Mouse (Mus musculus): ENCODE results near the gene Rbm3. TPM values are rescaled to one million over a fixed set of nuclear protein-coding genes. Genes with fewer than 3 reads are reported as not detected.

Gene Rbm3
- 112 TPM for polyA plus RNA-seq (2014; fragmentation: Illumina TruSeq; extraction: RNeasy Lipid Tissue Mini Kit (QIAGEN cat#74804); ENCODE audit: low read depth, low replicate concordance)

DNA sequence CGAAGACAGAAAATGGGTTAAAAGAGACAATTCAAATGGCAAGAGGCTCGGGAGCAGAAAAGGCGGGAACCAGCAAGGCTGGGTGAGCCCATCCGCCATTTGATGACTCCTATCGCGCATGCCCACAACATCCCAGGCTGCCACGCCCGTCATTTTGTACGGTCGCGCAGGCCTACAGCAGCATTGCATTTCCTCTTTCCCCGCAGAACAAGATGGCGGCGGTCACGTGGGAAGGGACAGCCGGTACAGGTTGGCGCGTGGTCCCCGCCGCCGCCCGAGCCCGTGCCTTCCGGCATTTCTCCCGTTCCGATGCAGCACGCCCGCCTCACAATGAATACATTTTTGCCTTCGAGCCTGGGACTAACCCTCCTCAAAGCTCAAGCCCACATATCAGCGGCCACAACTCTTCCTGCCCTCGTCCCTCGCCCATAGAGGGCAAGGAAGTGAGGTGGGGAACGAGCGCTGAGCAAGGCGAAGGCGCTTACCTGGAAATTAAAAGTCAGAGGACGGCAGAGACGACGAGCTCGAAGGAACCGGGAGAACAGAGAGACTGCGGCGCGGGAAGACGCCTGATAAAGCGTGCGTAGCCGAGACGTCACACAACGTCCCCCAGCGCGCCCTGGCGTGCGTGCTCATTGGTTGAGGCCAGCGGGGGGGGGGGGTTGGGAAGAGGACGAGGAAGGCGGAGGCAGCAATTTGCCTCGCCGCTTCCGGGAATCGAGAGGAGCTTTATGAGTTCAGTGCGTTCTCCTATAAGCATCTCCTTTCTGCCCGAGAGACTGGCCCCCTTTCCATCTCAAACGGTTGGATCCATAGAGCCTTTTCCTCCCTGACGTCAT lies at the start of gene Rbm3:
Gene Rbm3 (minus strand): TSS at position 728 of the 839 bp plus-strand sequence.

DNA sequence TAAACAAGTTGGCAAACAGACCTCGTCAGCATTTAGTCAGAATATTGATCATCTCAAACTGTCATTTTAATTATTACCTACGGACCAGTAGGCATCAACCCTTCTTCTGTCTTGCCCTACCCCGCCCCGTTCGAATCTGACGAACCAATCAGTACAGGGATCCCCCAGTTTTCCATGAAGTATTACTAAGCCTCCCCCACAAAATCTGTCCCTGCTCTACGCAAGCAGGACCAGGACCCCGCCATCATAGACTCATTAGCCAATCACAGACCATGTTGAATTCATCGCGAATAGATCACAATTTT lies 47.7 kb upstream of the Rbm3 start, which contains the start of gene Ebp:
Gene Ebp (minus strand): TSS at position 94 of the 305 bp plus-strand sequence.

DNA sequence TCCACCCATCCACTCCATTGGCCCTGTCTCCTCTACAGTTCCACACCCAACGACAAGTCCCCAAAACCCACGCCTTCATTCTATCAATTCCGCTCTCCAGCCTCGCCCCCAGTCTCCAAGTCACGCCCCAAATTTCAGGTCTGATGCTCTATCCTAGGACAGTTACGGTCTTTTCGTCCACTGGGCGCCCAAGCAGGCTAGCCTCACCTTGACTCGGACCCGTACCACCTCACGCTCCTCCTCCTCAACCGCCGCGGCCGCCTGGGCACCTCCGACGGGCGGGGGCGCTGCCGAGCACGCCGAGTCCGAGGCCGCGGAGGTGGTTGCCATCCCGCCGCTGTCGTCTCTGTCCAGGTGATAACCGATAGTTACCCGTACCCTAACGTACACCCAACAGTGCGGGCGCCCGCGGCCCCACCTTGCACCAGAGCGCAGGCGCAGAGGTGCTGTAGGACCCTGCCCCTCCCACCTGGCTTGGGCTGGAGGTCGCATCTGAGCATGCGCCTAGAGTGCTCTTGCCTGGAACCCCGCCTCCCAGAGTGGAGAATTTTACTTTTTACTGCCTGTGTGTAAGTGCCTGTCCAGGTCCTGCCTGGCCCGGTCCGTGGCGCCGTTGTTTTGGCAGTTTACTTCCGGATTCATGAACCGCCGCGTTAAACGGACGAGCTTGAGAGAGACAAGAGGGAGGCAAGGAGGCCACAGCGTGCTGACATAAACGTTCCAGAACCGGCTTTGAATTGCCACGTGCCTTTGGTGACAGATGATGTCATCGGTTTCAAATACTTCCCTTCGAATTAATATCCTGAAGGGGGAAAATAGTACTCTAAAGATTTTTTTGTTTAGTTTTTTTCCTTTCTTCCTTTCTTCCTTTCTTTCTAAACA lies 30.1 kb upstream of the Rbm3 start, which contains the start of gene Tbc1d25:
Gene Tbc1d25 (minus strand): TSS at position 678 of the 882 bp plus-strand sequence.

DNA sequence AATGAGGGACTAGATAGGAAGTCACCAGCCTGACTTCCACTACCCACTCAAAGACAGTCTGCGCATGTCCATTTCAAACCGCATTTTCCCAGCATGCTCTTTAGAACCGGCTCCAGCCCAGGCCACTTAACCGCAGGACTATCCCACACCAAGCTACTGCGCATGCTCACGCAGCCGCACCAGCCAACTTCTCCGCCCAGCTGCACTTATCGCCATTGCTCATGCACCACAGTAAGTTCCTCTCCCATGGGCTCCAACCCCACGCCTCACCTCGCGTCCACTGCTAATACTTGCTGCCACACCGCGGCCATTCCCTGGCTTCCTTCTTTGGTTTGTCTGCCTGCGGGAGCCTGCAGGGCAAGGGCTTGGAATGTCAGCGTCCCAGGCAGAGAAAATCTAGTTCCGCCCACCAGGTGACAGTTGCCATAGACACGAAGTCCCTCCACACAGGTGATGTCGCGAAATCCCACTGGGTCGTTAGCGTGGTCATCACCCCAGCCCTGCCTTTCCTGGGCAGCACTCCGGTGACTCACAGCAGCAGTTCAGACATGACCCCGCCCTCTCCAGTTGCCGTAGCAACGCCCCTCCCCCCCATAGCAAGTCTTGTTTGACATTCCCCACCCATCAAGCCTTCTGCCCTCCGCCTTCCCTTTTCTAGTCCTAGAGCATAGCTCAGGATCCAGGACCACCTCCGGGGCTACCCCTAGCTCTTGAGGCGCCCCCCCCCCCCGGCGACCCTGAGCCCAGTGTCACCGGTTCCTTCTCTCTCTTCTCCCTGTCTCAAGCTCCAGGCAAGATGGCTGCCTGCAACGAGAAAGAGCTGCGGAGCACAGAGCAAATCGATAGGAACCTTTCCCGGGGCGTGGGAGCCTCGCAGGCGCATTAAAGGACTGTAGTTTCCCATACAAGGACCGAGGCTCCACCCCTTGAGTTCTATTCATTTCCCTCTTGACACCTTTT lies 13.4 kb downstream of the Rbm3 start, which contains the start of gene Wdr13:
Gene Wdr13 (minus strand): TSS at position 876 of the 960 bp plus-strand sequence.

DNA sequence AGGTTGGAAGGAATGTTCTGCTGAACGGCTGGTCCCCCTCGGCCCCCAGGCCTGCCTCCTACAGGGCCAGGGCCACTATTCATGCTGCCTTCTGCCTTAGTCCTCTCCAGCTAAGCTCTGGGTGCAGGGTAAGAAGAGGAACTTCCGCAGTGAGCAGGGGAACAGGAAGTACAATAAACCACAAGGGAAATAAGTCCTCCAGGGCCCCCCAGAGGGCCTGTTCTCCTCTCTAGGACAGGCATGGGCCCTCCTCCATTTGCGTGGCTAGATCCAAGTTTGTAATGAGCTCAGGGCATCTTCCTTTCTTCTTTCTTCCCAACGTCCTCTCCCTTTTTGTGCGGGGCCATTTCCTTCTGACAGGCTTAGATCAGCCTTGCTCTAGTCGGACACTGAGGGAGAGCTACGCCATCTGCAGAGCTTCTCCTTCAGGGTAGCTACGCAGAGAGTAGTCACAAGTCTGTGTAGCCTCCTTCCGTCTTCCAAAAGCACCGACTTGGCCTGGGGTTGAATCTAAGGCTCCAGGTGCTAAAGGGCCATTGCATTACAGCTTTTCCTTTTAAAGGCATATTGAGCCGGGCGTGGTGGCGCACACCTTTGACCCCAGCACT lies 55.2 kb downstream of the Rbm3 start, which contains the start of gene Was:
Gene Was (minus strand): TSS at position 153 of the 608 bp plus-strand sequence.

Other genes starting within 250 kb of the Rbm3 start
- gene Pqbp1, start 246.6 kb downstream of the Rbm3 start, polyA plus RNA-seq (2014; fragmentation: Illumina TruSeq; extraction: RNeasy Lipid Tissue Mini Kit (QIAGEN cat#74804); ENCODE audit: low read depth, low replicate concordance), result 41.7 TPM
- gene Timm17b, start 246.5 kb downstream of the Rbm3 start, polyA plus RNA-seq (2014; fragmentation: Illumina TruSeq; extraction: RNeasy Lipid Tissue Mini Kit (QIAGEN cat#74804); ENCODE audit: low read depth, low replicate concordance), result 22.8 TPM
- not detected for gene Gm10491, start 238.0 kb downstream of the Rbm3 start, polyA plus RNA-seq (2014; fragmentation: Illumina TruSeq; extraction: RNeasy Lipid Tissue Mini Kit (QIAGEN cat#74804); ENCODE audit: low read depth, low replicate concordance)
- gene Gm10490, start 236.3 kb downstream of the Rbm3 start, polyA plus RNA-seq (2014; fragmentation: Illumina TruSeq; extraction: RNeasy Lipid Tissue Mini Kit (QIAGEN cat#74804); ENCODE audit: low read depth, low replicate concordance), result not detected
- gene Pcsk1n, start 226.1 kb downstream of the Rbm3 start, polyA plus RNA-seq (2014; fragmentation: Illumina TruSeq; extraction: RNeasy Lipid Tissue Mini Kit (QIAGEN cat#74804); ENCODE audit: low read depth, low replicate concordance), result not detected
- gene Eras, start 217.3 kb downstream of the Rbm3 start, polyA plus RNA-seq (2014; fragmentation: Illumina TruSeq; extraction: RNeasy Lipid Tissue Mini Kit (QIAGEN cat#74804); ENCODE audit: low read depth, low replicate concordance), result not detected
- gene Hdac6, start 198.0 kb downstream of the Rbm3 start, polyA plus RNA-seq (2014; fragmentation: Illumina TruSeq; extraction: RNeasy Lipid Tissue Mini Kit (QIAGEN cat#74804); ENCODE audit: low read depth, low replicate concordance), result 12.4 TPM
- gene Gata1, start 167.8 kb downstream of the Rbm3 start, polyA plus RNA-seq (2014; fragmentation: Illumina TruSeq; extraction: RNeasy Lipid Tissue Mini Kit (QIAGEN cat#74804); ENCODE audit: low read depth, low replicate concordance), result not detected
- gene Glod5, start 127.4 kb downstream of the Rbm3 start, polyA plus RNA-seq (2014; fragmentation: Illumina TruSeq; extraction: RNeasy Lipid Tissue Mini Kit (QIAGEN cat#74804); ENCODE audit: low read depth, low replicate concordance), result not detected
- gene Suv39h1, start 71.1 kb downstream of the Rbm3 start, polyA plus RNA-seq (2014; fragmentation: Illumina TruSeq; extraction: RNeasy Lipid Tissue Mini Kit (QIAGEN cat#74804); ENCODE audit: low read depth, low replicate concordance), result 4.6 TPM
- gene Was, start 55.4 kb downstream of the Rbm3 start, polyA plus RNA-seq (2014; fragmentation: Illumina TruSeq; extraction: RNeasy Lipid Tissue Mini Kit (QIAGEN cat#74804); ENCODE audit: low read depth, low replicate concordance), result 1.2 TPM
- gene Wdr13, start 13.0 kb downstream of the Rbm3 start, polyA plus RNA-seq (2014; fragmentation: Illumina TruSeq; extraction: RNeasy Lipid Tissue Mini Kit (QIAGEN cat#74804); ENCODE audit: low read depth, low replicate concordance), result 40.6 TPM
- 3.8 TPM for gene Tbc1d25, start 30.3 kb upstream of the Rbm3 start, polyA plus RNA-seq (2014; fragmentation: Illumina TruSeq; extraction: RNeasy Lipid Tissue Mini Kit (QIAGEN cat#74804); ENCODE audit: low read depth, low replicate concordance)
- gene Ebp, start 47.6 kb upstream of the Rbm3 start, polyA plus RNA-seq (2014; fragmentation: Illumina TruSeq; extraction: RNeasy Lipid Tissue Mini Kit (QIAGEN cat#74804); ENCODE audit: low read depth, low replicate concordance), result 18.6 TPM
- gene Porcn, start 60.6 kb upstream of the Rbm3 start, polyA plus RNA-seq (2014; fragmentation: Illumina TruSeq; extraction: RNeasy Lipid Tissue Mini Kit (QIAGEN cat#74804); ENCODE audit: low read depth, low replicate concordance), result 4.7 TPM
- 12.9 TPM for gene Ftsj1, start 106.5 kb upstream of the Rbm3 start, polyA plus RNA-seq (2014; fragmentation: Illumina TruSeq; extraction: RNeasy Lipid Tissue Mini Kit (QIAGEN cat#74804); ENCODE audit: low read depth, low replicate concordance)
- not detected for gene Slc38a5, start 125.3 kb upstream of the Rbm3 start, polyA plus RNA-seq (2014; fragmentation: Illumina TruSeq; extraction: RNeasy Lipid Tissue Mini Kit (QIAGEN cat#74804); ENCODE audit: low read depth, low replicate concordance)
- gene Ssxb10, start 181.5 kb upstream of the Rbm3 start, polyA plus RNA-seq (2014; fragmentation: Illumina TruSeq; extraction: RNeasy Lipid Tissue Mini Kit (QIAGEN cat#74804); ENCODE audit: low read depth, low replicate concordance), result not detected
- gene Ssxb9, start 221.1 kb upstream of the Rbm3 start, polyA plus RNA-seq (2014; fragmentation: Illumina TruSeq; extraction: RNeasy Lipid Tissue Mini Kit (QIAGEN cat#74804); ENCODE audit: low read depth, low replicate concordance), result not detected

Data from heart, adult 10 weeks (tissue).